Mouse (Mus musculus) liver, embryonic 16.5 days (tissue): ENCODE results near the gene Tbc1d22b. TPM values are rescaled to one million over a fixed set of nuclear protein-coding genes. Genes with fewer than 3 reads are reported as not detected.
"Not testable (repeated sequence)": the region's sequence is repeated elsewhere in the genome, so short reads cannot be mapped to it uniquely, and the experiment has no call there.

Experiments used
- ATAC-seq: fragments of 200-750 bp; cut with Nextera tagmentation; 2 replicates; pipeline ENCODE4 v1.8.0; 2017; ENCODE audit warnings: low read depth, mild to moderate bottlenecking, moderate number of reproducible peaks, moderate library complexity
- H3K27ac ChIP-seq: fragments of 300-500 bp; sonication (generic); 2 replicates; pipeline ENCODE4 v1.5.1; 2014; ENCODE audit warnings: mild to moderate bottlenecking, low read length
- H3K27me3 ChIP-seq: fragments of 300-500 bp; sonication (generic); 2 replicates; pipeline ENCODE4 v1.6.1; 2014; ENCODE audit warnings: low read depth, low read length, mixed read lengths; ENCODE audit not compliant: control insufficient read depth, insufficient read depth
- H3K36me3 ChIP-seq: fragments of 300-500 bp; sonication (generic); 2 replicates; pipeline ENCODE4 v1.6.1; 2014; ENCODE audit warnings: mild to moderate bottlenecking; ENCODE audit not compliant: control insufficient read depth, insufficient read depth
- H3K4me1 ChIP-seq: fragments of 300-500 bp; sonication (generic); 2 replicates; pipeline ENCODE4 v1.6.1; 2014; ENCODE audit warnings: low read depth, low read length, mixed read lengths; ENCODE audit not compliant: control insufficient read depth
- H3K4me2 ChIP-seq: fragments of 300-500 bp; sonication (generic); 2 replicates; pipeline ENCODE4 v1.6.1; 2014; ENCODE audit warnings: low read depth, low read length, mixed read lengths
- H3K4me3 ChIP-seq: fragments of 300-500 bp; sonication (generic); 2 replicates; pipeline ENCODE4 v1.5.1; 2014; ENCODE audit warnings: low read depth, mild to moderate bottlenecking, low read length
- H3K9ac ChIP-seq: fragments of 300-500 bp; sonication (generic); 2 replicates; pipeline ENCODE4 v1.6.1; 2014; ENCODE audit warnings: low read depth, low read length
- H3K9me3 ChIP-seq: fragments of 300-500 bp; sonication (generic); replicated peaks from 2 replicates; pipeline ENCODE4 v1.6.1; 2016; ENCODE audit warnings: low read length; ENCODE audit not compliant: control insufficient read depth
- WGBS: fragments of 180-500 bp; shearing (Covaris S2); extraction: QIAGEN DNeasy Blood & Tissue Kit; methylation state at CpG from one replicate; pipeline ENCODE4 v1.1.7; 2014; ENCODE audit not compliant: insufficient replicate concordance; 5-methylcytosine and 5-hydroxymethylcytosine counted together
- polyA plus RNA-seq: library from polyadenylated mRNA; unstranded; fragments of >200 nt; fragmentation: Nextera tagmentation; extraction: Ambion mirVana; gene quantifications from 2 replicates; pipeline ENCODE4 v1.2.1, GENCODE M21; 2015

Tbc1d22b gene
- polyA plus RNA-seq, 1 experiment from 2014 or later = 2.7 TPM

GRCm38 (mm10) chr17:29596771-29597132 lies 47.2 kb downstream of the Tbc1d22b start:
- no peak overlapping the region for H3K9ac ChIP-seq

GRCm38 (mm10) chr17:29599051-29599450 lies 49.5 kb downstream of the Tbc1d22b start:
- Histone ChIP-seq H3K9me3 (no peaks in the 10 kb centered on the region), H3K4me3 (no peak overlapping the region), H3K36me3 (peaks cover 2% of the 10 kb centered on the region; the same call in 1 of the 2 replicates), H3K4me1 (no peaks in the 10 kb centered on the region), H3K27me3 (no peaks in the 10 kb centered on the region), H3K9ac (no peak overlapping the region), H3K4me2 (no peak overlapping the region), H3K27ac (no peak overlapping the region)
- ATAC-seq = no peak
- 84% methylated on average over 14 of the region's 14 CpGs for WGBS

More at GRCm38 (mm10) chr17:29596771-29597132, 47.2 kb downstream of the Tbc1d22b start:
- Histone ChIP-seq H3K36me3 (no peaks in the 10 kb centered on the region), H3K27ac (no peak overlapping the region), H3K4me3 (no peak overlapping the region), H3K4me2 (no peak overlapping the region), H3K9me3 (no peaks in the 10 kb centered on the region), H3K4me1 (no peaks in the 10 kb centered on the region), H3K27me3 (no peaks in the 10 kb centered on the region)
- ATAC-seq = no peak
- 86% methylated on average over 13 of the region's 13 CpGs for whole genome bisulfite sequencing

- Histone ChIP-seq H3K27me3 (no peaks in the 10 kb centered on the region), H3K4me3 (no peak overlapping the region), H3K9ac (no peak overlapping the region), H3K4me1 (no peaks in the 10 kb centered on the region), H3K36me3 (peaks cover 2% of the 10 kb centered on the region; the same call in 1 of the 2 replicates), H3K27ac (no peak overlapping the region), H3K4me2 (no peak overlapping the region), H3K9me3 (no peaks in the 10 kb centered on the region)
- 80% methylated on average over 8 of the region's 8 CpGs for WGBS
- ATAC-seq = no peak
These were observed 50.0 kb downstream of the Tbc1d22b start for GRCm38 (mm10) chr17:29599537-29599936.

GRCm38 (mm10) chr17:29601391-29601790 lies 51.8 kb downstream of the Tbc1d22b start:
- no peaks in the 10 kb centered on the region for H3K4me1 ChIP-seq
- peaks cover 2% of the 10 kb centered on the region; the same call in 1 of the 2 replicates for H3K36me3 ChIP-seq
- no peak overlapping the region for H3K4me3 ChIP-seq
- H3K4me2 ChIP-seq = no peak overlapping the region
- H3K27ac ChIP-seq = no peak overlapping the region
- ATAC-seq = no peak
- 53% methylated on average over 4 of the region's 4 CpGs for WGBS
- H3K9me3 ChIP-seq = no peaks in the 10 kb centered on the region
- H3K27me3 ChIP-seq = no peaks in the 10 kb centered on the region
- no peak overlapping the region for H3K9ac ChIP-seq

- Histone ChIP-seq H3K27ac (no peak overlapping the region), H3K4me2 (no peak overlapping the region), H3K4me3 (no peak overlapping the region), H3K9me3 (no peaks in the 10 kb centered on the region), H3K9ac (no peak overlapping the region), H3K4me1 (no peaks in the 10 kb centered on the region), H3K36me3 (peaks cover 2% of the 10 kb centered on the region; the same call in 1 of the 2 replicates), H3K27me3 (no peaks in the 10 kb centered on the region)
- 21% methylated on average over 6 of the region's 6 CpGs for WGBS
- ATAC-seq = no peak
These were observed 53.7 kb downstream of the Tbc1d22b start for GRCm38 (mm10) chr17:29603283-29603682.

GRCm38 (mm10) chr17:29613453-29613852 lies 63.9 kb downstream of the Tbc1d22b start:
- H3K4me2 ChIP-seq, H3K9me3 ChIP-seq, H3K27ac ChIP-seq, ATAC-seq, H3K36me3 ChIP-seq, H3K9ac ChIP-seq, H3K27me3 ChIP-seq, H3K4me3 ChIP-seq: not testable (repeated sequence)
- peaks cover 20% of the 10 kb centered on the region for H3K4me1 ChIP-seq
- WGBS = 80% methylated on average over 5 of the region's 5 CpGs

- Histone ChIP-seq H3K36me3 (peaks cover 2% of the 10 kb centered on the region; the same call in 1 of the 2 replicates), H3K9ac (peak within 1 kb of the TSS; percentile 99), H3K27me3 (no peaks in the 10 kb centered on the region), H3K4me3 (peak within 1 kb of the TSS; percentile 93), H3K9me3 (no peaks in the 10 kb centered on the region), H3K27ac (peak within 1 kb of the TSS; percentile 93), H3K4me2 (peak within 1 kb of the TSS; percentile 57), H3K4me1 (peaks cover 20% of the 10 kb centered on the region)
- under 1% methylated on average over 52 of the region's 52 CpGs for WGBS
- peak; percentile 96 for ATAC-seq
These were observed 64.8 kb downstream of the Tbc1d22b start, which contains the start of the genes Rnf8 and Gm28043 for GRCm38 (mm10) chr17:29614115-29615023. TSS of gene Rnf8 (plus strand) at chr17:29614790. TSS of gene Gm28043 (plus strand) at chr17:29614876.

- Histone ChIP-seq H3K27ac (peak overlapping the region; percentile 93), H3K36me3 (peaks cover 8% of the 10 kb centered on the region; the same call in 1 of the 2 replicates), H3K4me3 (peak overlapping the region; percentile 93), H3K9ac (peak overlapping the region; percentile 99), H3K9me3 (no peaks in the 10 kb centered on the region), H3K4me2 (peak overlapping the region; percentile 57), H3K27me3 (no peaks in the 10 kb centered on the region), H3K4me1 (peaks cover 20% of the 10 kb centered on the region)
- ATAC-seq = peak; percentile 67
- under 1% methylated on average over 39 of the region's 43 CpGs for WGBS
These were observed 65.5 kb downstream of the Tbc1d22b start for GRCm38 (mm10) chr17:29615024-29615551.

GRCm38 (mm10) chr17:29615616-29616015 lies 66.0 kb downstream of the Tbc1d22b start:
- ATAC-seq = no peak
- Histone ChIP-seq H3K9me3 (no peaks in the 10 kb centered on the region), H3K36me3 (peaks cover 8% of the 10 kb centered on the region; the same call in 1 of the 2 replicates), H3K27ac (peak overlapping the region; percentile 93; the same call in 1 of the 2 replicates), H3K4me1 (peaks cover 20% of the 10 kb centered on the region), H3K4me2 (peak overlapping the region; percentile 57), H3K9ac (peak overlapping the region; percentile 99), H3K27me3 (no peaks in the 10 kb centered on the region), H3K4me3 (peak overlapping the region; percentile 93)
- 10% methylated on average over 4 of the region's 4 CpGs for WGBS
